8 mouse cellular contexts compared by ENCODE assay signal in the genomic region with DNA sequence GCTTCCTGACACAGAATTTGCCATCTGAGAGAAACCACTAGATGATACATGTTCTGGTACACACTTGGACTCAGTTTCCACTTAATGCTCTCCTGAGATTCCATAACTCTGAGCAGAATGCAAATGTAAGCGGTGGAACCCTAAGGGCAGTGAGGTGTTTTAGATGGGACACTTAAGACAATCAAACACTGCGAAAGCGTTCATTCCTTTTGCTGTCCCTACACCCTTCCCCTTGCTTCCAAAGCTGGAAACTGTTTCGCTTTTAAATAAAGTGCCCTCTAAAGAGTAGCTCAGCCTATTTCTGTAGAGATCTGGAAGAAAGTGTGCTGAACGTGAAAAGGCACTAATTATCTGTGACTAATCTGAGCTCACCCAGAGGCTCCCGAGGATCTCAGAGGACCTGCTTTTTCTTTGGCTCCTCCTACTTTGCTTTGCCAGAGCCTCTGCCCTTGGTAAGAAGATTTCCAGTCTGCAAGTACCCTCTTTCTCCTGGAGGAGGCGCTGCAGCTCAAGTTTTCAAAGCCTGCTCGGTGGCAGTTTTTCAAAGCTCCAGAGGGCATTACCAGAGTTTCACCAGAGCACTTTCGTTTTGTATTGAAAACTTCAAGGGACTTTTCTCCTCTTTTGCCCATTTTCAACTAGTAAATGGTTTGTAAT. TPM values are rescaled to one million over a fixed set of nuclear protein-coding genes. Genes with fewer than 3 reads are reported as not detected.
DNase-seq lines count a peak whose midpoint lies in the region; ATAC-seq lines count a peak whose summit lies in the region.

No protein-coding gene starts in this region.

- no peaks in the 10 kb centered on the region; the same call in 1 of the 2 replicates for H3K27me3 ChIP-seq in forebrain, embryonic 13.5 days
- no peaks in the 10 kb centered on the region for H3K27me3 ChIP-seq in hindbrain, embryonic 14.5 days (ENCODE audit: control insufficient read depth, insufficient read depth, low read length)

- no peak overlapping the region for H3K9ac ChIP-seq in forebrain, embryonic 13.5 days
- H3K9ac ChIP-seq in hindbrain, embryonic 14.5 days = no peak overlapping the region

- H3K4me1 ChIP-seq in forebrain, embryonic 13.5 days = no peaks in the 10 kb centered on the region
- no peaks in the 10 kb centered on the region for H3K4me1 ChIP-seq in hindbrain, embryonic 14.5 days (replicated peaks; ENCODE audit: control insufficient read depth, insufficient read depth, low read length)

- H3K36me3 ChIP-seq in forebrain, embryonic 13.5 days (ENCODE audit: poor library complexity, severe bottlenecking) = no peaks in the 10 kb centered on the region
- no peaks in the 10 kb centered on the region for H3K36me3 ChIP-seq in hindbrain, embryonic 14.5 days (replicated peaks; ENCODE audit: control insufficient read depth, insufficient read depth)

- H3K4me3 ChIP-seq in forebrain, embryonic 13.5 days = no peak overlapping the region
- no peak overlapping the region for H3K4me3 ChIP-seq in hindbrain, embryonic 14.5 days (replicated peaks; ENCODE audit: low read length)

- H3K9me3 ChIP-seq in forebrain, embryonic 13.5 days (replicated peaks) = no peaks in the 10 kb centered on the region
- no peaks in the 10 kb centered on the region for H3K9me3 ChIP-seq in hindbrain, embryonic 14.5 days (ENCODE audit: control insufficient read depth, low read length)

- DNase-seq in MN1 (ENCODE audit: low spot score) = peak; percentile 84
- DNase-seq in c-Kit-positive CD71-positive TER-119-positive erythroid progenitor cells, embryonic 14.5 days (ENCODE audit: low spot score) = peak; percentile 27
- DNase-seq in hindbrain, embryonic 14.5 days (ENCODE audit: low spot score) = peak; percentile 77
- DNase-seq in left cerebral cortex, adult 11 months (ENCODE audit: low spot score) = peak; percentile 64
- DNase-seq in lung, postnatal 36 days = peak; percentile 59
- peak; percentile 89 for DNase-seq in retina, postnatal 1 day
- peak; percentile 47 for DNase-seq in yolk sac, embryonic 10.5 days (ENCODE audit: low spot score)

- H3K4me2 ChIP-seq in forebrain, embryonic 13.5 days = no peak overlapping the region
- no peak overlapping the region; the same call in 1 of the 2 replicates for H3K4me2 ChIP-seq in hindbrain, embryonic 14.5 days (replicated peaks)

- H3K27ac ChIP-seq in forebrain, embryonic 13.5 days = no peak overlapping the region
- no peak overlapping the region for H3K27ac ChIP-seq in hindbrain, embryonic 14.5 days

- 29% methylated on average over 9 of the region's 9 CpGs for WGBS in forebrain, embryonic 13.5 days
- 36% methylated on average over 9 of the region's 9 CpGs for WGBS in hindbrain, embryonic 14.5 days

- ATAC-seq in forebrain, embryonic 13.5 days = peak; percentile 77
- ATAC-seq in hindbrain, embryonic 14.5 days (ENCODE audit: low FRiP score) = peak; percentile 62; the same call in 1 of the 2 replicates

RNA-seq across cellular contexts. Expression of a gene that starts 33.1 kb away (rescaled TPM):
- polyA plus RNA-seq in forebrain, embryonic 13.5 days (2015; fragmentation: Nextera tagmentation; extraction: Ambion mirVana) = 0.60 TPM in 1 of 2 replicates, not detected in the other
- not detected in 2 replicates for polyA plus RNA-seq in hindbrain, embryonic 14.5 days (2014; fragmentation: Nextera tagmentation; extraction: Ambion mirVana)

Comparison
In these comparisons a context has a peak if more than half of its experiments do, and no peak if none do; other contexts are left out.
1. DNase-seq: peak in every context shown above with its lines; median percentile 89 in retina, postnatal 1 day; 84 in MN1; 77 in hindbrain, embryonic 14.5 days; 64 in left cerebral cortex, adult 11 months; 59 in lung, postnatal 36 days; 47 in yolk sac, embryonic 10.5 days; 27 in c-Kit-positive CD71-positive TER-119-positive erythroid progenitor cells, embryonic 14.5 days.